In genomic region chr16:14438561-14438960, GRCm38 (mm10) we compare ENCODE assay signal across 13 mouse cellular contexts.
"Had no signal": no experiment of that assay in that cellular context is flagged by ENCODE, and none has a peak within 500 bp of the region (broad histone marks: within the 10 kb centered on the region; RNA-seq: fewer than 3 reads in every experiment).

No protein-coding gene starts in this region.

- H3K9ac ChIP-seq: kidney, embryonic 15.5 days; liver, embryonic 15.5 days; stomach, embryonic 15.5 days had no signal

- H3K27me3 ChIP-seq: kidney, embryonic 15.5 days; liver, embryonic 15.5 days; megakaryocyte, embryonic 14.5 days; stomach, embryonic 15.5 days had no signal

- H3K36me3 ChIP-seq: liver, embryonic 15.5 days had no signal

- H3K4me3 ChIP-seq: kidney, embryonic 15.5 days; left cerebral cortex, adult 2 months; limb, embryonic 10.5 days; liver, embryonic 15.5 days; megakaryocyte, embryonic 14.5 days; stomach, embryonic 15.5 days had no signal

- H3K9me3 ChIP-seq: kidney, embryonic 15.5 days; limb, embryonic 10.5 days; liver, embryonic 15.5 days; megakaryocyte, embryonic 14.5 days; stomach, embryonic 15.5 days had no signal

- H3K4me2 ChIP-seq: kidney, embryonic 15.5 days; liver, embryonic 11.5 days; liver, embryonic 15.5 days; midbrain, embryonic 11.5 days; stomach, embryonic 15.5 days had no signal

- ATAC-seq: lung, postnatal 0 days; midbrain, embryonic 16.5 days had no signal

- DNase-seq: lung, adult 2 months; right cerebral cortex, postnatal 14 days; thymus, postnatal 4 days had no signal

- H3K4me1 ChIP-seq: limb, embryonic 10.5 days; liver, embryonic 15.5 days; stomach, embryonic 15.5 days had no signal

- H3K27ac ChIP-seq: kidney, embryonic 15.5 days; left cerebral cortex, adult 2 months; limb, embryonic 10.5 days; liver, embryonic 15.5 days; stomach, embryonic 15.5 days had no signal
